Mouse (Mus musculus) intestine, embryonic 14.5 days (tissue): ENCODE measurements around the gene Fbxw21. TPM values are rescaled to one million over a fixed set of nuclear protein-coding genes. Genes with fewer than 3 reads are reported as not detected.

Source experiments
- ATAC-seq: fragments of 200-750 bp; cut with Nextera tagmentation; replicated peaks from 2 replicates; pipeline ENCODE4 v1.8.0; 2017; ENCODE audit warnings: low read depth, moderate number of reproducible peaks, moderate TSS enrichment, moderate library complexity; ENCODE audit not compliant: low FRiP score, low TSS enrichment
- DNase-seq: peaks from one replicate; pipeline ENCODE4 v3.0.0-alpha.2; 2018; ENCODE audit warnings: low spot score
- H3K27ac ChIP-seq: fragments of 300-500 bp; sonication (generic); 2 replicates; pipeline ENCODE4 v1.5.1; 2014; ENCODE audit warnings: low read depth, mild to moderate bottlenecking, control low read depth
- H3K27me3 ChIP-seq: fragments of 300-500 bp; sonication (generic); replicated peaks from 2 replicates; pipeline ENCODE4 v1.6.1; 2014; ENCODE audit warnings: low read length, control low read depth; ENCODE audit not compliant: control insufficient read depth, insufficient read depth
- H3K36me3 ChIP-seq: fragments of 300-500 bp; sonication (generic); 2 replicates; pipeline ENCODE4 v1.6.1; 2014; ENCODE audit warnings: low read length, control low read depth; ENCODE audit not compliant: control insufficient read depth, insufficient read depth
- H3K4me1 ChIP-seq: fragments of 300-500 bp; sonication (generic); replicated peaks from 2 replicates; pipeline ENCODE4 v1.6.1; 2014; ENCODE audit warnings: low read length, control low read depth, mixed read lengths; ENCODE audit not compliant: control insufficient read depth, insufficient read depth
- H3K4me2 ChIP-seq: fragments of 300-500 bp; sonication (generic); 2 replicates; pipeline ENCODE4 v1.6.1; 2014; ENCODE audit warnings: low read length
- H3K4me3 ChIP-seq: fragments of 300-500 bp; sonication (generic); 2 replicates; pipeline ENCODE4 v1.5.1; 2014; ENCODE audit warnings: low read depth, low read length, control low read depth, mixed read lengths
- H3K9ac ChIP-seq: fragments of 300-500 bp; sonication (generic); 2 replicates; pipeline ENCODE4 v1.6.1; 2014; ENCODE audit warnings: mild to moderate bottlenecking, low read length
- H3K9me3 ChIP-seq: fragments of 300-500 bp; sonication (generic); 2 replicates; pipeline ENCODE4 v1.6.1; 2016; ENCODE audit warnings: low read length, control low read depth; ENCODE audit not compliant: control insufficient read depth
- WGBS: fragments of 180-500 bp; shearing (Covaris S2); extraction: QIAGEN DNeasy Blood & Tissue Kit; methylation state at CpG from one replicate; pipeline ENCODE4 v1.1.7; 2014; 5-methylcytosine and 5-hydroxymethylcytosine counted together
- polyA plus RNA-seq: library from polyadenylated mRNA; unstranded; fragments of >200 nt; fragmentation: Nextera tagmentation; extraction: Ambion mirVana; gene quantifications from 2 replicates; pipeline ENCODE4 v1.2.1, GENCODE M21; 2014

The Fbxw21 gene
- polyA plus RNA-seq, 1 experiment from 2014 or later = not detected

DNA sequence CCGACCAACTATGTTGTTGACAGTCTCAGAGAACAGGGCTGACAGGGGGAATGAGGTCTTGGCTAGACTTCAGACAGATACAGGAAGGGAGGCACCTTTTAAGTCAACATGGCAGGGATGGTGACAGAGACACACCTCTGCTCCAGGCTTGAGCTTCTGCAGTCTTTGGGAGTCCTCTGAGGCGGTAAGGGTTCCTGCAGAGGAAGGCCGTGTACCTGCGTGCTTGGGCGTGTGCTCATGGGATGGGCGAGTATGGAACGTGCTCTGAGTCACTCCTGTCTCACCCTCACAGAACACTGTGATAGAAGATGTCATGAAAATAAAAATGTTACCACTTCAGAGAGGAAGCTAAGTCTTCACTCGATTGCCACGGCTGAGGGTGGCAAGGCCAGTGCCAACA lies 42.3 kb downstream of the Fbxw21 start:
- ATAC-seq = no peak
- 87% methylated on average over 9 of the region's 9 CpGs for WGBS

DNA sequence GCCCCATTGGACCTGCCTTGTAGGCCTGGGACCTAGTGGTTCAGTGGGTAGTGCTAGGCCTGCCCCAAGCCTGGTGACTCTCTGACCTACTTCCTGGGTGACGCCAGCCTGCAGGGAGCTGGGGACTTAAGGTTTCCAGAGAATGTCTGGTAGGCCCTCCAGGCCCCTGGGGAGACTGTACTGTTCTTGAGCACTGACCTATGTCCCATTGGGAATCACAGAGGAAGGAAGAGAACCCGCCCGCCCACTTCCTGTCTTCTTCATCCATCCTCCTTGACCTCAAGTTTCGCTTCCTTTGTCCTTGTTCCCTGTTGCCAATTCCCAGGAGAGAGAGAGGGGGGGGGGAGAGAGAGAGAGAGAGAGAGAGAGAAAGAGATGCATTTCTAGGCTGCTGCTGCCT lies 43.7 kb downstream of the Fbxw21 start:
- Histone ChIP-seq H3K27ac (no peak overlapping the region), H3K4me2 (no peak overlapping the region), H3K9me3 (no peaks in the 10 kb centered on the region), H3K9ac (no peak overlapping the region), H3K27me3 (no peaks in the 10 kb centered on the region), H3K4me1 (no peaks in the 10 kb centered on the region), H3K4me3 (no peak overlapping the region), H3K36me3 (peaks cover 65% of the 10 kb centered on the region)
- ATAC-seq (no peak), DNase-seq (no peak)
- 85% methylated on average over 4 of the region's 4 CpGs for WGBS

More for the DNA sequence above, 42.3 kb downstream of the Fbxw21 start:
- Histone ChIP-seq H3K9me3 (no peaks in the 10 kb centered on the region), H3K27me3 (no peaks in the 10 kb centered on the region), H3K4me3 (no peak overlapping the region), H3K4me2 (no peak overlapping the region), H3K9ac (no peak overlapping the region), H3K4me1 (no peaks in the 10 kb centered on the region), H3K36me3 (peaks cover 53% of the 10 kb centered on the region), H3K27ac (no peak overlapping the region)
- peak; percentile 47 for DNase-seq

DNA sequence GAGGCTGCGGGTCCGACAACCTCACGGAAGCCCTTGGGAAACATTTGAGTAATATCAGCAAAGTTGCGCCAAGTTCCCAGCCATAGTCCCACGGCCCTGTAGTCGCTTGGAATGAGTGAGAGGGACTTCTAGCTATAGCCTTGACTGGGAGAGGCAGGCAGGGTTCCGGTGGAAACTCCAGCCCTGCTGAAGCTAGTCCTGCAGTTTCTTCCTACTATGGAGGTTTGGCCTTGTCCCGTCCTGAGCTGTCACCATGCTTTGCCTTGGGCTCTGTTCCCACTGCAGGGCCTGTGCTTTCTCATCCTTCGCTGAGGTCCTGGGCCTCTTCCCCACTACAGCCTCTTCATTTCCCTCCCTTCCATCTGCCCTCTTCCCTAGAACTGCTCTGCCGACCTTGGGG lies 45.6 kb downstream of the Fbxw21 start:
- ATAC-seq (no peak), DNase-seq (no peak)
- no peak overlapping the region for H3K4me3 ChIP-seq
- H3K4me2 ChIP-seq = no peak overlapping the region
- H3K27ac ChIP-seq = no peak overlapping the region
- H3K9me3 ChIP-seq = no peaks in the 10 kb centered on the region
- WGBS = 87% methylated on average over 10 of the region's 10 CpGs
- peaks cover 84% of the 10 kb centered on the region for H3K36me3 ChIP-seq
- H3K9ac ChIP-seq = no peak overlapping the region
- H3K27me3 ChIP-seq = no peaks in the 10 kb centered on the region
- H3K4me1 ChIP-seq = no peaks in the 10 kb centered on the region

DNA sequence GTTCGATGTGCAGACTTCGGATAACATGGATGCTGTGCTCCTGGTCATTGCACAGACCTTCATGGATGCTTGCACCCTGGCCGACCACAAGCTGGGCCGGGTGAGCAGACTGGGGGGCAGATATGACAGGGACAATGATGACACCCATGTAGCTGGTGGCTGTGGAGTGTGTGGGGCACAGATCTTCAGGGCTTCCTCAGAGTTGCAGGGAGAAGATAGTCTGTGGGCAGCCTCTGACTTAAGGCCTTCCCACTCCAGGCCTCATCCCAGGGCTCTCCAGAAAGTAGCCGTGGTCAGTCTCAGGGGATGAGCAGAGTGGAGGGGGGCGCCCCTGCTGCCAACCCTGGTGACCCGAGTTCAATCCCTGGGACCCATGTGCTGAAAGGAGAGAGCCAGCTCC lies 47.0 kb downstream of the Fbxw21 start:
- Histone ChIP-seq H3K4me3 (no peak overlapping the region), H3K9me3 (no peaks in the 10 kb centered on the region), H3K4me1 (no peaks in the 10 kb centered on the region), H3K9ac (no peak overlapping the region), H3K4me2 (no peak overlapping the region), H3K36me3 (peaks cover 97% of the 10 kb centered on the region), H3K27ac (no peak overlapping the region), H3K27me3 (no peaks in the 10 kb centered on the region)
- ATAC-seq = no peak
- 84% methylated on average over 7 of the region's 7 CpGs for WGBS
- DNase-seq = no peak

DNA sequence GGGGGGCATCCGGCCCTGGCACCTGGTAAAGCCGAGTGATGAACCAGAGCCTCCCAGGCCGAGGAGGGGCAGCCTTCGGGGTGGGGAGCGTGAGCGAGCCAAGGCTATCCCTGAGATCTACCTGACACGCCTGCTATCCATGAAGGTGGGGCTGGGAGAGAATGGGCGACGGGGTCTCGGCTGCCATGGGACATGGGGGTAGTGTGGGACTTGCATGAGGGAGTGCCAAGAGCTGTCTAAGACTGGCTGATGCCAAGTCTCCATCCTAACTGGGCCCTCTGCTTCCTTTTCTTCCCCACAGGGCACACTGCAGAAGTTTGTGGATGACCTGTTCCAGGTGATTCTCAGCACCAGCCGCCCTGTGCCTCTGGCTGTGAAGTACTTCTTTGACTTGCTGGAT lies 47.6 kb downstream of the Fbxw21 start:
- Histone ChIP-seq H3K4me1 (no peaks in the 10 kb centered on the region), H3K4me2 (no peak overlapping the region), H3K4me3 (no peak overlapping the region), H3K36me3 (peaks cover 97% of the 10 kb centered on the region), H3K9ac (no peak overlapping the region), H3K9me3 (no peaks in the 10 kb centered on the region), H3K27me3 (no peaks in the 10 kb centered on the region), H3K27ac (no peak overlapping the region)
- ATAC-seq (no peak), DNase-seq (no peak)
- 94% methylated on average over 11 of the region's 11 CpGs for WGBS

DNA sequence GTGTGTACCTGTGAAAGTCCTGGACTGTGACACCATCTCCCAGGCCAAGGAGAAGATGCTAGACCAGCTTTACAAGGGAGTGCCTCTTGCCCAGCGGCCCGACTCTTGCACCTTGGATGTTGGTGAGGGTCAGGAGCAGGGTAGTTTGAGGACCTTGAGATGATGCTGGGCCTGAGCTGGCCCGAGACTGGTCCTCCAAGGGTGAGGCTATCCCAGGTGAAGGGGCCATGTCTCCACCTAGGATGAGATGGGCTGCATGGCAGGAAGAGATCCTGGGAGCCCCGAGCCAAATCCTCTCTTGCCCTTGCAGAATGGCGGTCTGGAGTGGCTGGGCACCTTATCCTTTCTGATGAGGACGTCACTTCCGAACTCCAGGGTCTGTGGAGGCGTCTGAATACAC lies 48.5 kb downstream of the Fbxw21 start:
- no peak for ATAC-seq
- Histone ChIP-seq H3K27me3 (no peaks in the 10 kb centered on the region), H3K4me3 (no peak overlapping the region), H3K4me2 (no peak overlapping the region), H3K27ac (no peak overlapping the region), H3K9ac (no peak overlapping the region), H3K36me3 (peaks cover 98% of the 10 kb centered on the region), H3K4me1 (no peaks in the 10 kb centered on the region), H3K9me3 (no peaks in the 10 kb centered on the region)
- DNase-seq = no peak
- 90% methylated on average over 8 of the region's 8 CpGs for WGBS

DNA sequence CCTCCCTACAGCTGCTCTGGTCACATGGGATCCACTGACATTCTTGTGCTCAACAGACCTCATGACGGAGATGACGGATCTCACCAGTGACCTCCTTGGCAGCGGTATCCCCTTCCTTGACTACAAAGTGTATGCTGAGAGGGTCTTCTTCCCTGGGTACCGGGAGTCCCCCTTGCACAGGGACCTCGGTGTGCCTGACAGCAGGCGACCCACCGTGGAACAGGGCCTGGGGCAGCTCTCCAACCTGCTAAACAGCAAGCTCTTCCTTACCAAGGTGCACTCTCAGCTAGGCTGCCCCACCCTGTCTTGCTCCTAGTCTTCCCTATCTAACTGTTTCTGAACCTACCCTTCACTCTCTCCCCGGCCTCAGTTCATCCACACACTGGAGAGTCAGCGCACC lies 50.2 kb downstream of the Fbxw21 start:
- Histone ChIP-seq H3K9me3 (no peaks in the 10 kb centered on the region), H3K27me3 (no peaks in the 10 kb centered on the region), H3K9ac (no peak overlapping the region), H3K4me2 (no peak overlapping the region), H3K27ac (no peak overlapping the region), H3K36me3 (peaks cover 88% of the 10 kb centered on the region), H3K4me3 (no peak overlapping the region), H3K4me1 (no peaks in the 10 kb centered on the region)
- WGBS = 96% methylated on average over 9 of the region's 9 CpGs
- no peak for DNase-seq
- no peak for ATAC-seq

DNA sequence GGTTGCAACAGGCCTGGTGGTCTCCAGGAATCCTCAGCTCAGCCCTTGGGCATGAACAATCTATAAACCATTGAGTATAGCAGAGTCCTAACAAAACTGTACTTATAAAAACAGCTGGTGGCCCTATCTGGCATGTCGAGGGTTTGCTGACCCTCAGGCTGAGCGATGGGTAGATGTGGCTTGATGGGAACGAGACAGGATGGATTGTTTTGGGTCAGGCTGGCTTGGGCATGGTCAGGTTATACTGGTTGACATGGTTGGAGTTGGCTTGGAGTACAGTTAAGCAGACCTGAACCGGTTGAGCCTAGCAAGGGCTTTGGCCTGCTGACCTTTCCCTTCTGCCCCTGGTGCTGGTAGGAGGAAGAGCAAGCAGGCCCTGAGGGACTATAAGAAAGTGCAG lies 50.7 kb downstream of the Fbxw21 start:
- Histone ChIP-seq H3K4me3 (no peak overlapping the region), H3K4me1 (no peaks in the 10 kb centered on the region), H3K4me2 (no peak overlapping the region), H3K27me3 (no peaks in the 10 kb centered on the region), H3K36me3 (peaks cover 88% of the 10 kb centered on the region), H3K27ac (no peak overlapping the region), H3K9ac (no peak overlapping the region), H3K9me3 (no peaks in the 10 kb centered on the region)
- WGBS = 90% methylated on average over 4 of the region's 4 CpGs
- no peak for DNase-seq
- ATAC-seq = no peak

DNA sequence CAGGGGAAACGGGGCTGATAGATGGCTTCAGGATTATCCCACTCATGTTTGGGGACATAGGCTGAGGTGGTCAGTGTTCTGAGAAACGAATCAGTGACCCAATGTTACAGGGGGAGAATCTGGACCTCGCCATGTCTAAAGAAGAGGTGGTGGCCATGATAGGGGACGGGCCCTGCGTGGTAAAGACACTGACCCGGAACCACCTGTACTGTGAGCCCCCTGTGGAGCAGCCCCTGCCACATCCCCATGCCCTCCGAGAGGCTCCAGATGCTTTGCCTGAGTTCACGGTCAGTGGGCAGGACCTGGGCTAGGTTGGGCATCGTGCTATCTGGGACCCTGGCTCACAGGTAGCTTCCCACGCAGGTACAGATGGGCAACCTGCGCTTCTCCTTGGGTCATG lies 51.6 kb downstream of the Fbxw21 start:
- Histone ChIP-seq H3K9ac (no peak overlapping the region), H3K9me3 (no peaks in the 10 kb centered on the region), H3K27me3 (no peaks in the 10 kb centered on the region), H3K27ac (no peak overlapping the region), H3K4me2 (no peak overlapping the region), H3K36me3 (peaks cover 86% of the 10 kb centered on the region), H3K4me1 (no peaks in the 10 kb centered on the region), H3K4me3 (no peak overlapping the region)
- ATAC-seq (no peak), DNase-seq (no peak)
- WGBS = 93% methylated on average over 11 of the region's 11 CpGs
